Mouse (Mus musculus) Muller cell, postnatal 12 days (primary cell): ENCODE results near the gene Meaf6.
A peak's percentile ranks its signal among the peaks of the same experiment; 100 is the strongest.

Experiments
- DNase-seq: peaks from one replicate; pipeline ENCODE4 v3.0.0-alpha.2; 2015; ENCODE audit errors: inconsistent ontology term

Gene Meaf6

GRCm38 (mm10) chr4:125084403-125085345, at the start of gene Meaf6:
Gene Meaf6, plus strand, starts transcription at chr4:125085134.
- peak; percentile 91 for DNase-seq

- no peak for DNase-seq
These were observed 40.5 kb upstream of the Meaf6 start for GRCm38 (mm10) chr4:125044454-125044853.

DNA sequence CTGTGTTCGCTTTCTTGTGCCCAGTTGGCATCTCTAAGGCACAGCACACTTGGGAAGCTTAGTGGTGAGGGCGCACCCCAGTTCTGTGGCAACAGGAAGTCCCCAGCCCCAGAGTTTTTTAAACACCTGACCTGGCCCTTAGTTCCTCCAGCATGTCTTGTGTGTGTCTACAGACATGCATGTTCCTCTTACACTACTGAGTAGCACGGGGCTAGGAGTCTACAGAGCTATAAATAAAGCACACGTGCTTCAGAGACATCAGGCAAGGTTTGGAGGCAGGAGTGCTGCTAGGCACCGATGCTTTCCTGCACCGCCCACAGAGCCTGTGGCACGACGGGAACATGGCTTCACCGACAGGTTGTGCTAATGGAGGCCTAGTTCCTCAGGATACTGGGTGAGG, 29.5 kb upstream of the Meaf6 start:
- no peak for DNase-seq

DNA sequence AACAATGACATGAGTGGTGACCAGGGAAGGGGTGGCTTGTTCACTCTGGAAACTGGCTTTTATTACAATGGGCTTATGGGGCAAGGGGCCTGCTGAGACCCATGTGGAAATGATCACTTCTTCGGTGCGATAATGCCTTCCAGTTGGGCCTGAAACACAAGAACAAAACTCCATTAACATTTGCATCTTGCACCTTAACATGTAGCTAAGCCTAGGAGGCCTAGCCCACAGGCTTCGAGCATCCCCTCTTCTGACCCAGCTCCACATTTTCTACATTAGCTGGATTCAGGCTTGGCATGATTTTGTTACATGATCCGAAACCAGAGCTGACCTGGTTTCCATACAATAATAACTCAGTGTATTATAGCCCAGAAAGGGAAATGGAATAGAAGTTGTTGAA, 28.5 kb upstream of the Meaf6 start:
- no peak for DNase-seq

- DNase-seq: no peak
These were observed 27.7 kb upstream of the Meaf6 start for GRCm38 (mm10) chr4:125057273-125057672.

GRCm38 (mm10) chr4:125058033-125058432, 26.9 kb upstream of the Meaf6 start:
- DNase-seq: no peak

DNA sequence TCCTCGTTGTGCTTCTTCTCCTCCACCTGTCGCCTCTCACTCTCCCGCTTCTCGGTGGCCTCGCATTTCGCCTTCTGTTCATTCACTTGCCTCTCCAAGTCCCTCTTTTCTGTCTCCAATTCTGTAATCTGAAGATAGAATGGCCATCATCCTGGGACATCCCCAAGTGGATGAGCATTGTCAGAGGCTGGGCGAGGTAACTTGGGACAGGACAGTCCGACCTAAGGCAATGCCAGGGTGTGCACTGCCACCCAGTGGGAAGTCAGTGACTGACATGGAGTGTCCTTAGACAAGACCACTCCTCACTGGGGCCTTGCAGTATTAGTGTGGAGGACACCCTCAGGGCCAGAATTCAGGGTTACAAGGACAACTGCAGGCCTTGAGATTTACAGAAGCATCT, 25.9 kb upstream of the Meaf6 start:
- DNase-seq: peak; percentile 74

DNA sequence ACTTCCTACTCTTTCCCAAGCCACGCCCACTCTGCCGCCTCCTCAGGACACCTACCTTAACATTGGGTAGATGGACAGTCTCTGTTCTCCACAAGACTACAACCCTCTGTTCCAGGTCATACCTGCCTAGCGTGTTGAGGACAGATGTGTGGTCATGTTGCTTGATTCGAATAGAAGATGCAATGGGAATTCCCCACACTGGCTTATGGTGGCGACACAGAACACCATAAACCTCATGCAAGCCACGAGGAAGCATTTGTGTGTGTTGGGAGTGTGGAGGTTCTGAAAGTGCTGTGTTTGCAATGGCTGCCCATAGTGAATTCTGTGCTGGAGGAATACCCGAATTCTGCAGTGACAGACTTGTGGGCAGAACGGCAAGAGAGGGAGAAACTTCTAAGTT, 21.1 kb upstream of the Meaf6 start:
- no peak for DNase-seq

DNA sequence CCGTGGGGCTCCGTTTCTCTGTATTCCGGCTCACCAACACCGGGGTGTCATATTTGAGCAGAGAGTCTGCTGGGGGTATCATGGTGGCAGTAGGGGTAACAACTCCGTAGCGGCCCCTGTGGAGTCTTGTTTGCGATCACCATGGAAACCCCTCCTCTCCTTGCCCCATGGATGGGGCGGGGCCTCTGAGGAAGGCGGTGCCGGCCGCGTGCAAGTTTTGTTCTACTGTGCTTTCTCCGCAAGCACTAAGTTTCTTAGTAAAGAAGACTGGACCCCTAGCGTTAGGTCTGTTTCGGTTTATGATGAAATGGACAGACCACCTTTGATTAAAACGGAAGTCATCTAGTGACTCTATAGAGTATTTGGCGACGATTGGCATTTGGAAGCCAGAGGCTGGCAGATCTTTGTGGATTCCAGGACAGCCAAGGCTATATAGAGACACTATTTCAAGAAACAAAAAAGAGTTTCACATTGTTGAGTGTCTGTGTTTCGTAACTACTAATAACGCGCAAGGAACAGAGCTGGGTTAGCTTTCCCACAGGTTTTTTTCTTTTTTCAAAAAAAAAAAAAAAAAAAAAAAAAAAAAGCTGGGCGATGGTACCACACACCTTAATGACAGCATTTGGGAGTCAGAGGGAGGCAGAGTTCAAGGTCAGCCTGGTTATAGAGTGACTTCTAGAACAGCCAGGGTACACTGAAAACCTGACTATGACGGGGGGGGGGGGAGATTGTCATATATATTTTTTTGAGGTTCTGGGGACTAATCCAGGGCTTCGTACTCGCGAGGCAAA, 19.2 kb upstream of the Meaf6 start, which contains the start of gene Dnali1:
Gene Dnali1 (minus strand): TSS at position 187 of the 791 bp plus-strand sequence.
- peak; percentile 69 for DNase-seq

DNA sequence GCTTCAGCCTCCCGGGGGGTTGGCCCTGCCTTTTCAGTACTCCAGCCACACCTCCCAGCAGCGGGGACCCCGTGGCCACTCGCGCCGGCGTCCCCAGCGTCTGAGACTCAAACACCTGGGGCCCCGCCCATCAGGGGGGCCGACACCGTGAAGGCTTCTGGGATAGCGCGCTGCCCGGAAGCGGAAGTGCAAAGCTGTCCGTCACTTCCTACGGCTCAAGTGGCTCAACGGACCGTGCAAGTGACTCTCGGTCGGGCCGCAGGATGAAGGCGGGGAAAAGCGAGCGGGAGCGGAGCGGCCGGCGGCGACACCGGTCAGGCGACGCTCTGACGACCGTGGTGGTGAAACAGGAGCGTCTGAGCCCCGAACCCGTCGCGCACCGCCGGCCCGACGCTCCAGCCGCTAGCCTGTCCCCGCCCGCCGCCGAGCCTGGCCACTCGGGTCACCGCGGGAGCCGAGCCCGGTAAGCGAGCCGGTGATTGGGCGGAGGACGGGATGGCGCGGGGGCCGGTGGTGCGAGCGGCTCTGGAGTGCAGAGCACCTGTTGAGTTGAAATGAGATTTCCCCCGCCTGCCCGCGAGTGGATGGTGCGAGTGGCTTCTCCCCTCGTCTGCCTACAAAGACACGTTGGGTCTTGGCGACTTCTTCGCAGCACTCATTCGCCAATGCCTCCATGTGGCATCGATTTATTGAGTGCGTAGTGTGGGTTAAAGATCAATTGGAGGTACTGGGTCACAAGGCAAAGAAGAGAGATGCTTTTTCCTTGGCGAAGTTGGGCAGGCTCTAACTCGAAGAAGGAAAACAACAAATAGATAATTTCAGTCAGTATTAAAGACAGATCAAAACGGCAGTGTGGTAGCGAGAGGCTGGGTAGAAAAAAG, 18.2 kb upstream of the Meaf6 start, which contains the start of gene Snip1:
Gene Snip1 (plus strand): TSS at position 183 of the 881 bp plus-strand sequence.
- DNase-seq: peak; percentile 95

DNA sequence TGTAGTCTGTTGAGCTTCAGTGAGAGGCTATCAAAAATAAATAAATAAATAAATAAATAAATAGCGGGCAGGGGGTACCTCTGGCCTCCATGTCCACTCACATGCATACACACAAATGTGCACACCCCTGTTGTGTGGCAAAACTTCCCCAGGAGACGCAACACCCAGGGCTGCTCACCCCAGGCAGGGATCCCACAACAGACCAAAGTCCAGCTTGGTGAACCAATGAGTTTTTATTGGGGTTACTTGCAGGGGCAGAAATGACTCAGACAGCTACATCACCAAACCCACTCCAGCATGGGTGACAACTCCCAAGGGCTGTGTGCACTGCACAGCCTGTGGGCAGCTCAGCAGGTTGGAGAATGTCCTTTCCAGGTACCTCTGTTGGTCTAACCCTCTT, 7.2 kb upstream of the Meaf6 start:
- no peak for DNase-seq

GRCm38 (mm10) chr4:125078698-125079097, 6.2 kb upstream of the Meaf6 start:
- DNase-seq: no peak

- DNase-seq: peak; percentile 90
These were observed 460 bp downstream of the Meaf6 start for GRCm38 (mm10) chr4:125085346-125085841.

- no peak for DNase-seq
These were observed 8.1 kb downstream of the Meaf6 start for GRCm38 (mm10) chr4:125093031-125093430.

DNA sequence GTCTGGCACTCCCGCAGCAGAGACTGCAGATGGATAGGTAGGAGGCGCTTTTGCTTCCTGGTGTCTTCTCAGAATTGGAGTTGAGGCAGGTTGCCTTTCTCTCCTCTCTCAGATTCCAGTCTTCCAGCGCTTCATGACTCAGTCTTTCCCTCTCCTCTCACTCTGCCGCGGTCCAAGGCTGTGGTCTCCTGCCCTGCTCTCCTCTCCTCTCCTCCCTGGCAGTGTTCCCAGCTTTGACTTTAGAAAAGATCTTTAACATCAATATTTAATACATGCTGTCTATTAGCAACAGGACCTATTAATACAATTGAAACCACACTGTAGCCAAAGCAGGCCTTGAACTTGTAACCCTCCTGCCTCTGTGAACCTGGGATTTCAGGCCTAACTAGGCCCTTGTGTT, 11.1 kb downstream of the Meaf6 start:
- DNase-seq: peak; percentile 19

DNA sequence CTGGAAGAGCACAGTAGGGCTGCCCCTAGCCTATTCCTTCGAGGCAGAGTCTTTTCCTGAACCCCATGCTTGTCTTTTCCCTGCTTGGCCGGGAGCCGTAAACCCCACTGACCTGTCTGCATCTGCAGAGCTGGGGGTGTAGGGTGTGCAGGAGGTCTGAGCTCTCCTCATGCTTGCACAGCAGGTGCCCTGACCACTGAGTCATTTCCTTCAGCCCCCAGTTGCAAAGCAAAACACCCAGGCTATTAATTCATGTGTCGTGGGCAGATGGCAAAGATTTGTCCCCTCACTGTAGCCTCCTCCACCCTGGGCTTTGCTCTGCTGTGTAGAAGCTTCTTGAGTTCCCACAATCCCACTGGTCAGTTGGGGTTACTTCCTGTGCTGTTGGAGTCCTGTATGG, 12.5 kb downstream of the Meaf6 start:
- DNase-seq: no peak

GRCm38 (mm10) chr4:125099458-125099857, 14.5 kb downstream of the Meaf6 start:
- DNase-seq: peak; percentile 62

GRCm38 (mm10) chr4:125101334-125101733, 16.4 kb downstream of the Meaf6 start:
- no peak for DNase-seq

- no peak for DNase-seq
These were observed 20.4 kb downstream of the Meaf6 start for GRCm38 (mm10) chr4:125105354-125105753.

GRCm38 (mm10) chr4:125114638-125115037, 29.7 kb downstream of the Meaf6 start:
- peak; percentile 64 for DNase-seq

GRCm38 (mm10) chr4:125115081-125115480, 30.1 kb downstream of the Meaf6 start:
- DNase-seq: no peak
